Mouse (Mus musculus): ENCODE data around the gene Efemp1. TPM values are rescaled to one million over a fixed set of nuclear protein-coding genes. Genes with fewer than 3 reads are reported as not detected.

The Efemp1 gene
- 20.5 TPM for polyA plus RNA-seq (2015; fragmentation: Illumina TruSeq; extraction: RNeasy Lipid Tissue Mini Kit (QIAGEN cat#74804); ENCODE audit: insufficient read depth, low replicate concordance)

GRCm38 (mm10) chr11:28853102-28853800, at the start of gene Efemp1:
TSS of gene Efemp1 (plus strand) at chr11:28853204.

